Mouse (Mus musculus): ENCODE measurements around the gene B230118H07Rik.

- TF ChIP-seq CTCF (IDR thresholded peaks at IDR 0.05; ENCODE audit: extremely low read depth, insufficient read depth, low read length) (no peak), POLR2A (IDR thresholded peaks at IDR 0.05; ENCODE audit: extremely low read depth, insufficient read depth, low read length) (no peak)
Observed at GRCm38 (mm10) chr2:101519928-101520327, 129.4 kb downstream of the B230118H07Rik start.
